Mouse (Mus musculus): Measurements from ENCODE around the gene Irgm1. TPM values are rescaled to one million over a fixed set of nuclear protein-coding genes. Genes with fewer than 3 reads are reported as not detected.
A peak's percentile ranks its signal among the peaks of the same experiment; 100 is the strongest.

The Irgm1 gene
- total and polyA plus RNA-seq, 3 experiments, result 25.7 to 58.1 (median 49.0) TPM

DNA sequence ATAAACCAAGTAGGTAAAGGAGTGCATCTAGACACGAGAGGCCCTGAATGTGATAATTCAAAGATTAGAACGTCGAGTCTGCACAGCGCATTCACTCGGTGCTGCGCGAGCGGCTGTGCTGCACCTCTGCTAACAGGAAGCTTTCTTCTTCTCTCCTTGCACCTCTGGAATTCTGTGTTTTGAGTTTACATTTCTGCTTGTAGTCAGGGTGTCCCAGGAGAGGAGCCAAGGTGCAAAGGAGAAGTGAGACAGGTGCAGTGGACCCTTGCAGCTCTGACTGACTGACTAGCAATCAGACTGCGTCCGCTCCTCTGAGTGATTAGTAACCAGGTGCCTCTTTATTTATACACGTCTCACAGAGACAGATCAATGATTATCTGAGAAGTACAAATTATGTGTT lies 28.3 kb downstream of the Irgm1 start:
- TF ChIP-seq ZC3H11A (IDR thresholded peaks at IDR 0.05; ENCODE audit: low read depth, low read length), result no peak
- TF ChIP-seq MEF2A (IDR thresholded peaks at IDR 0.05; ENCODE audit: borderline replicate concordance, low read depth, low read length), result no peak
- peak; percentile 47; the same call in 1 of the 2 replicates for TF ChIP-seq EP300 (IDR thresholded peaks at IDR 0.05; ENCODE audit: low read length)
- TF ChIP-seq JUND (conservative IDR thresholded peaks at IDR 0.05; ENCODE audit: low read depth, low read length), result no peak
- no peak for TF ChIP-seq RCOR1 (conservative IDR thresholded peaks at IDR 0.05; ENCODE audit: low read depth, low read length)
- peak; percentile 53; the same call in 1 of the 2 replicates for TF ChIP-seq IRF4 (IDR thresholded peaks at IDR 0.05; ENCODE audit: low read depth, low read length)
- TF ChIP-seq JUN (IDR thresholded peaks at IDR 0.05; ENCODE audit: insufficient read depth, low read depth, low read length), result no peak
- TF ChIP-seq E2F4 (IDR thresholded peaks at IDR 0.05; ENCODE audit: insufficient replicate concordance, low read depth, low read length), result no peak
- no peak for TF ChIP-seq MAFK (IDR thresholded peaks at IDR 0.05; ENCODE audit: insufficient replicate concordance, low read length)
- TF ChIP-seq BHLHE40 (IDR thresholded peaks at IDR 0.05; ENCODE audit: low read depth, low read length), result no peak
- Histone ChIP-seq H3K9ac (ENCODE audit: insufficient read depth, low read depth) (no peak overlapping the region), H3K27me3 (replicated peaks) (no peaks in the 10 kb centered on the region), H3K27ac (ENCODE audit: insufficient read depth, low read depth) (no peak overlapping the region), H3K36me3 (replicated peaks in 1 of 2; ENCODE audit: control insufficient read depth in 1 of 2, insufficient read depth in 1 of 2, low read length in 1 of 2) (peaks cover 13 to 21% of the 10 kb centered on the region in 2 experiments), H3K4me3 (replicated peaks in 1 of 3; ENCODE audit: low read depth in 2 of 3, low read length in 2 of 3, poor library complexity in 1 of 3) (no peak overlapping the region), H3K4me2 (ENCODE audit: insufficient read depth, low read depth, poor library complexity, severe bottlenecking) (no peak overlapping the region), H3K4me1 (ENCODE audit: control insufficient read depth in 1 of 2, insufficient read depth in 2 of 2) (peaks cover 28 to 86% of the 10 kb centered on the region in 2 experiments), H3K9me3 (replicated peaks; ENCODE audit: low read length) (no peaks in the 10 kb centered on the region), H3K79me2 (replicated peaks; ENCODE audit: control insufficient read depth, extremely low read depth, insufficient read depth, poor library complexity, severe bottlenecking) (no peaks in the 10 kb centered on the region)
- in situ Hi-C loops (cut with MboI; ENCODE audit: low pct_ligation_motif_present, low pct_unique_long_range_greater_than_20kb, low sequenced_read_pairs) (no loop called here), dilution Hi-C loops (cut with MboI; ENCODE audit: extremely low pct_ligation_motif_present, extremely low pct_unique_long_range_greater_than_20kb, low sequenced_read_pairs) (no loop called here)
- peak; percentile 47 for DNase-seq (ENCODE audit: extremely low read depth)

DNA sequence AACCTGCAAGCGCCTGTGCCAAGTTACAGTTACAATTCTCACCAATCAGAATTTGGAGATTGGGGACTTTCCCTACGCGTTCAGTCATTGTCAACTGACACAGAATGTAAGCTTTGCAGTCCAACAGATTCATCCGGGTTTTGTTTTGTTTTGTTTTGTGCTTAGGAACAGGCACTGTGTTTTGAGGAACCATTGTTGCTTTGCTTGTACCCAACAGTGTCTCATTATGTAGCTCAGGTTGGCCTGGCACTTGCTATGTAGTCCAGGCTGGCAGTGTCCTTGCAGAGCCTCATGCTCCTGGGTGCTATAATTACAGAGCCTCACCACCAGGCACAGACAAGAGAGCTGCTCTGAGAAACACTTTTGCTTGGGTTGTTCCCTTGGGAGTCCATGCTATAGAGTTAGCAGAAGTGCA lies 29.1 kb downstream of the Irgm1 start:
- Histone ChIP-seq H3K27me3 (replicated peaks) (no peaks in the 10 kb centered on the region), H3K9ac (ENCODE audit: insufficient read depth, low read depth) (peak overlapping the region; percentile 34; the same call in 1 of the 2 replicates), H3K4me2 (ENCODE audit: insufficient read depth, low read depth, poor library complexity, severe bottlenecking) (peak overlapping the region; percentile 62), H3K4me3 (replicated peaks in 1 of 3; ENCODE audit: low read depth in 2 of 3, low read length in 2 of 3, poor library complexity in 1 of 3) (peak overlapping the region in 2 of 3 experiments; percentile 8 to 13), H3K9me3 (replicated peaks; ENCODE audit: low read length) (no peaks in the 10 kb centered on the region), H3K4me1 (ENCODE audit: control insufficient read depth in 1 of 2, insufficient read depth in 2 of 2) (peaks cover 28 to 87% of the 10 kb centered on the region in 2 experiments), H3K79me2 (replicated peaks; ENCODE audit: control insufficient read depth, extremely low read depth, insufficient read depth, poor library complexity, severe bottlenecking) (no peaks in the 10 kb centered on the region), H3K27ac (ENCODE audit: insufficient read depth, low read depth) (peak overlapping the region; percentile 79), H3K36me3 (replicated peaks in 1 of 2; ENCODE audit: control insufficient read depth in 1 of 2, insufficient read depth in 1 of 2, low read length in 1 of 2) (peaks cover 6 to 18% of the 10 kb centered on the region in 2 experiments)
- dilution Hi-C loops (cut with MboI; ENCODE audit: extremely low pct_ligation_motif_present, extremely low pct_unique_long_range_greater_than_20kb, low sequenced_read_pairs), result no loop called here
- TF ChIP-seq TBP (conservative IDR thresholded peaks at IDR 0.05; ENCODE audit: low read depth, low read length) (0 out of 2 replicates have a peak, but pooled peaks have one; percentile 36), SIN3A (IDR thresholded peaks at IDR 0.05; ENCODE audit: low read length) (0 out of 2 replicates have a peak, but pooled peaks have one; percentile 10), IRF4 (IDR thresholded peaks at IDR 0.05; ENCODE audit: low read depth, low read length) (0 out of 2 replicates have a peak, but pooled peaks have one; percentile 29), MEF2A (IDR thresholded peaks at IDR 0.05; ENCODE audit: borderline replicate concordance, low read depth, low read length) (0 out of 2 replicates have a peak, but pooled peaks have one; percentile 6), NELFE (IDR thresholded peaks at IDR 0.05; ENCODE audit: low read depth, low read length) (0 out of 2 replicates have a peak, but pooled peaks have one; percentile 10), UBTF (IDR thresholded peaks at IDR 0.05; ENCODE audit: low read depth, low read length) (0 out of 2 replicates have a peak, but pooled peaks have one; percentile 17), TCF12 (IDR thresholded peaks at IDR 0.05; ENCODE audit: low read depth, low read length) (peak; percentile 52; the same call in 1 of the 2 replicates), E2F4 (IDR thresholded peaks at IDR 0.05; ENCODE audit: insufficient replicate concordance, low read depth, low read length) (no peak), EP300 (IDR thresholded peaks at IDR 0.05; ENCODE audit: low read length) (peak; percentile 37; the same call in 1 of the 2 replicates), MAZ (IDR thresholded peaks at IDR 0.05; ENCODE audit: low read depth, low read length) (no peak), MYC (IDR thresholded peaks at IDR 0.05; ENCODE audit: low read depth, low read length) (0 out of 2 replicates have a peak, but pooled peaks have one; percentile 48)
- in situ Hi-C loops (cut with MboI; ENCODE audit: low pct_ligation_motif_present, low pct_unique_long_range_greater_than_20kb, low sequenced_read_pairs), result no loop called here
- DNase-seq (ENCODE audit: extremely low read depth), result peak; percentile 75

Measured in CH12.LX (cell line).